Mouse (Mus musculus): ENCODE measurements around the gene Slc13a1.
A peak's percentile ranks its signal among the peaks of the same experiment; 100 is the strongest.

Slc13a1 gene

DNA sequence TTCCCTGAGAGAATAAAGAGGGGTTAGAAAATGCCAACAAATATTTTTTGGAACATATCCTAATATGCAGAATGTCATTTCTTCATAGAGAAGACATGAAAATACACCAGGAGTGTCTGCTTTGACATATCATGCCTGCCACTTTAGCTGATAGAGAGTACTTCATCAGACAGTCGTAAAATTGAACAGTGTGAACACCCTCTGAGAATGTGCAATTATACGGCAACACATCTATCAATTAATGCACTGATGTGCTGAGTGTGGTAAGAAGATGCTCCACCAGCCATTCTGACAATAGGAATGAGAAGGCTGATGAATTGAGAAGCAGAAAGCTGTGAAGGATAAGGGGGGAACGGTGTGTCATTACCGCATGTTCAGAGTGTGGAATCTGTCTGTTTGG lies 95.1 kb downstream of the Slc13a1 start:
- DNase-seq: no peak

DNA sequence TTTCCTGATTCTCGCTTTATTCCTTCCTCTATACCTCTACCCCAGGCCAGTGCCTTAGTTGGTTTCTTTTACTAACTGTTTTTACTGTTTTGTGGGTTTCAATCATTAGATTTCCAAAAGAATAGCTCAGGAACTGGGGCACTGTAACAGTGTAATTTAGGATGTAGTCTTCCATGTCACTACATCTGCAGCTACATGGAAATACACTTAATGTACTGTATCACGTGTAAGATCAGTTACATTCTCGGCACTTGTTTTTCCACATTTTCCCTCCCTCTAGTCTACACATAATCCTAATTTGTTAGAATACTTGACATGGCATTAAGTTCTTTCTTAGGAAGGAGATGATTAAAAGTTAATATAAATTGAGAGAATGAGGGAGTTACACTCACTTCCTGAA lies 108.1 kb downstream of the Slc13a1 start:
- no peak for DNase-seq

DNA sequence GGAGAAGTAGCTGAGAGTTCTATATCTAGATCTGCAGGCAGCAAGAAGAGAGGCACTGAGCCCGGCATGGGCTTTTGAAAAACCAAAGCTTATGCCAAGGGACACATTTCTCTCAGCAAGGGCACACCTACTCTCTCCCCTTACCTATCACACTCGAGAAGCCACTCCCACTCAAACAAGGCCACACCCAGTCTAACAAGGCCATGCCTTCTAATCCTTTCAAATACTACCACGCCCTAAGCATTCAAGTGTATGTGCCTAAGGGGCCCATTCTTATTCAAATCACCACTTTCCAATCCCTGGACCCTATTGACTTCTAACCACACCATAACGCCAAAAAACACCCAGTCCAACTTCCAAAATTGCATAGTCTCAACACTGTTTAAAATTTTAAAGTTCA lies 112.8 kb downstream of the Slc13a1 start:
- no peak for DNase-seq

DNA sequence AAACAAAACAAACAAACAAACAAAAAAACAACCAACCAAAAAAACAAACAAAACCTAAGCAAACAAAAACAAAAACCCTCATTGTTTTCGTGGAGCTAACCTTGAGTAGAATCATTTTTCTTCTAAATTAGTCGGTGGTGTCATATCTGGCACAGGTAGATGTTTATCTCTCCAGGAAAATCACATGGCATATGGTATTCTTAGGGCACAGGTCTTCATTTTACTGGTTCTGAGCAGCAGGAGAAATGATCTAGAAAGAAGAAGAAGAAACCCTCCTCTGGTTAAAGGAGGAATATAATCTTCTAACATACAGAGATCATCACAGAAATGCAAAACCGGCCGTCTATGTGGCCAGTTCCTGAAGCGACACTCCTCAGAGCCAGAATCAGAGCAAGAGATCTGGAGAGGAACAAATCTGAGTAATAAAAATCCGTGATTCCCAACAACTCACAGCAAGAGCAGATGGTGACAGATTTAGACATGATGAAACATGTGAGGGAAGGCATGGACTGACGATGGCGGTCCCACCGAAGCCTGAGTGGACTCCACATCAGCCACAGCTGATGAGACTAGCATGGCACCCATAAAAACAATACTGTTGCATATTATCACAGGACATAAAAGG lies 113.7 kb downstream of the Slc13a1 start:
- no peak for DNase-seq

- peak; percentile 29 for DNase-seq
These were observed 120.7 kb downstream of the Slc13a1 start for GRCm38 (mm10) chr6:24047014-24047770.

DNA sequence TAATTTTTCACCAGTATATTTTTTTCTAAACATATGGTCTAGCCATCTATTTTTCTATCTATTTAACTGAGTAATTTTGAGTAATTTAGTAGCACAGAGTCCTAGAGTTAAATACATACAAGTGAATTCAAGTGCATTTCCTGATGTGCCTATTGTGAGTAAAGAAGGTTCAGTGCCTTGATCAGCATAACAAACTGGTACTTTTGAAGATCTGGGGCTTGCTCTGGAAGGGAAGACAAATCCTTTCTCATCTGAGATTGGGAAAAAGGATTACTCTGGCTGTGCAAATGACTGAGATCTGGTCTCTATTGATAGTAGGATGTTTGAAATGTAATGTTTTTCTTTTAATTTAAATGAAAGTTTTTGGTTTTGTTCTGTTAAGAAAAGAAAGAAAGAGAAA lies 124.4 kb downstream of the Slc13a1 start:
- DNase-seq: no peak
